Mouse (Mus musculus) liver, postnatal 0 days (tissue): ENCODE data around the gene Tmeff2. TPM values are rescaled to one million over a fixed set of nuclear protein-coding genes. Genes with fewer than 3 reads are reported as not detected.

ENCODE experiments used
- ATAC-seq: fragments of 200-750 bp; cut with Nextera tagmentation; 2 replicates; pipeline ENCODE4 v1.8.0; 2017; ENCODE audit warnings: mild to moderate bottlenecking, moderate library complexity
- DNase-seq: peaks from one replicate; pipeline ENCODE4 v3.0.0-alpha.2; 2016
- H3K27ac ChIP-seq: fragments of 300-500 bp; sonication (generic); 2 replicates; pipeline ENCODE4 v1.5.1; 2014; ENCODE audit warnings: antibody characterized with exemption, moderate library complexity, mild to moderate bottlenecking, low read depth
- H3K27me3 ChIP-seq: fragments of 300-500 bp; sonication (generic); 2 replicates; pipeline ENCODE4 v1.6.1; 2014; ENCODE audit warnings: low read length, control low read depth, mixed read lengths; ENCODE audit not compliant: insufficient read depth
- H3K36me3 ChIP-seq: fragments of 300-500 bp; sonication (generic); replicated peaks from 2 replicates; pipeline ENCODE4 v1.6.1; 2014; ENCODE audit warnings: mild to moderate bottlenecking, control low read depth, low read length, moderate library complexity, mixed read lengths; ENCODE audit not compliant: insufficient read depth
- H3K4me1 ChIP-seq: fragments of 300-500 bp; sonication (generic); 2 replicates; pipeline ENCODE4 v1.6.1; 2014; ENCODE audit warnings: antibody characterized with exemption, mild to moderate bottlenecking, control low read depth; ENCODE audit not compliant: insufficient read depth
- H3K4me2 ChIP-seq: fragments of 300-500 bp; sonication (generic); 2 replicates; pipeline ENCODE4 v1.6.1; 2014; ENCODE audit warnings: low read depth, mild to moderate bottlenecking, low read length, moderate library complexity, mixed read lengths
- H3K4me3 ChIP-seq: fragments of 300-500 bp; sonication (generic); 2 replicates; pipeline ENCODE4 v1.5.1; 2014; ENCODE audit warnings: low read depth, low read length
- H3K9ac ChIP-seq: fragments of 300-500 bp; sonication (generic); replicated peaks from 2 replicates; pipeline ENCODE4 v1.6.1; 2014; ENCODE audit warnings: mild to moderate bottlenecking, moderate library complexity
- H3K9me3 ChIP-seq: fragments of 300-500 bp; sonication (generic); 2 replicates; pipeline ENCODE4 v1.6.1; 2016; ENCODE audit warnings: mild to moderate bottlenecking, control low read depth, low read length, mixed read lengths
- CTCF ChIP-seq: sonication (generic); IDR thresholded peaks from 2 replicates; pipeline ENCODE4 v1.5.1; 2016; ENCODE audit warnings: antibody characterized with exemption, low read depth
- EP300 ChIP-seq: IDR thresholded peaks from 2 replicates; pipeline ENCODE4 v1.6.1; 2016; ENCODE audit warnings: antibody characterized with exemption, low read depth, mild to moderate bottlenecking
- WGBS: fragments of 180-500 bp; shearing (Covaris S2); extraction: QIAGEN DNeasy Blood & Tissue Kit; methylation state at CpG from one replicate; pipeline ENCODE4 v1.1.7; 2014; ENCODE audit not compliant: insufficient replicate concordance; 5-methylcytosine and 5-hydroxymethylcytosine counted together
- polyA plus RNA-seq: library from polyadenylated mRNA; unstranded; fragments of >200 nt; fragmentation: Nextera tagmentation; extraction: Ambion mirVana; gene quantifications from 2 replicates; pipeline ENCODE4 v1.2.1, GENCODE M21; 2015

Tmeff2 gene
- polyA plus RNA-seq, 1 experiment from 2014 or later, result 0.59 TPM

GRCm38 (mm10) chr1:50972509-50973436, 72.3 kb downstream of the Tmeff2 start:
- TF ChIP-seq CTCF, result no peak
- TF ChIP-seq EP300, result no peak
- 73% methylated on average over 6 of the region's 6 CpGs for WGBS
- DNase-seq, result no peak

GRCm38 (mm10) chr1:50979358-50980081, 79.1 kb downstream of the Tmeff2 start:
- Histone ChIP-seq H3K9ac (no peak overlapping the region), H3K9me3 (no peaks in the 10 kb centered on the region), H3K4me2 (no peak overlapping the region), H3K27ac (no peak overlapping the region), H3K36me3 (no peaks in the 10 kb centered on the region), H3K4me3 (no peak overlapping the region), H3K4me1 (no peaks in the 10 kb centered on the region), H3K27me3 (no peaks in the 10 kb centered on the region)
- 72% methylated on average over 4 of the region's 4 CpGs for WGBS
- no peak for TF ChIP-seq EP300
- no peak for TF ChIP-seq CTCF
- DNase-seq (no peak), ATAC-seq (no peak)

More at GRCm38 (mm10) chr1:50972509-50973436, 72.3 kb downstream of the Tmeff2 start:
- no peaks in the 10 kb centered on the region for H3K4me1 ChIP-seq
- no peaks in the 10 kb centered on the region for H3K9me3 ChIP-seq
- ATAC-seq, result no peak
- H3K4me3 ChIP-seq, result no peak overlapping the region
- H3K9ac ChIP-seq, result no peak overlapping the region
- no peak overlapping the region for H3K4me2 ChIP-seq
- no peak overlapping the region for H3K27ac ChIP-seq
- H3K36me3 ChIP-seq, result no peaks in the 10 kb centered on the region
- no peaks in the 10 kb centered on the region for H3K27me3 ChIP-seq

GRCm38 (mm10) chr1:50980591-50980990, 80.1 kb downstream of the Tmeff2 start:
- Histone ChIP-seq H3K4me3 (no peak overlapping the region), H3K4me2 (no peak overlapping the region), H3K9me3 (no peaks in the 10 kb centered on the region), H3K27me3 (no peaks in the 10 kb centered on the region), H3K27ac (no peak overlapping the region), H3K9ac (no peak overlapping the region), H3K36me3 (no peaks in the 10 kb centered on the region), H3K4me1 (no peaks in the 10 kb centered on the region)
- ATAC-seq (no peak), DNase-seq (no peak)
- no peak for TF ChIP-seq CTCF
- no peak for TF ChIP-seq EP300
- WGBS, result 71% methylated on average over 4 of the region's 4 CpGs

GRCm38 (mm10) chr1:50981151-50981828, 80.8 kb downstream of the Tmeff2 start:
- Histone ChIP-seq H3K27me3 (no peaks in the 10 kb centered on the region), H3K9me3 (no peaks in the 10 kb centered on the region), H3K4me3 (no peak overlapping the region), H3K27ac (no peak overlapping the region), H3K4me2 (no peak overlapping the region), H3K9ac (no peak overlapping the region), H3K4me1 (no peaks in the 10 kb centered on the region), H3K36me3 (no peaks in the 10 kb centered on the region)
- no peak for ATAC-seq
- no peak for TF ChIP-seq EP300
- no peak for TF ChIP-seq CTCF
- no peak for DNase-seq
- 69% methylated on average over 7 of the region's 7 CpGs for WGBS

- ATAC-seq (no peak), DNase-seq (no peak)
- Histone ChIP-seq H3K4me1 (no peaks in the 10 kb centered on the region), H3K9ac (no peak overlapping the region), H3K4me2 (no peak overlapping the region), H3K9me3 (no peaks in the 10 kb centered on the region), H3K27me3 (no peaks in the 10 kb centered on the region), H3K4me3 (no peak overlapping the region), H3K27ac (no peak overlapping the region), H3K36me3 (no peaks in the 10 kb centered on the region)
- WGBS, result 77% methylated on average over 2 of the region's 2 CpGs
- TF ChIP-seq EP300, result no peak
- TF ChIP-seq CTCF, result no peak
Observed at GRCm38 (mm10) chr1:50990661-50991060, 90.2 kb downstream of the Tmeff2 start.

- no peaks in the 10 kb centered on the region for H3K9me3 ChIP-seq
- H3K4me3 ChIP-seq, result no peak overlapping the region
- ATAC-seq, result no peak
- no peak for TF ChIP-seq EP300
- no peak for TF ChIP-seq CTCF
- no peaks in the 10 kb centered on the region for H3K27me3 ChIP-seq
- H3K36me3 ChIP-seq, result no peaks in the 10 kb centered on the region
- no peak overlapping the region for H3K9ac ChIP-seq
- 50% methylated on average over 1 of the region's 1 CpGs for WGBS
- no peak for DNase-seq
- no peak overlapping the region for H3K4me2 ChIP-seq
- no peaks in the 10 kb centered on the region for H3K4me1 ChIP-seq
- no peak overlapping the region for H3K27ac ChIP-seq
Observed at GRCm38 (mm10) chr1:50994505-50994904, 94.1 kb downstream of the Tmeff2 start.
